Mouse (Mus musculus) thymus, postnatal 25 days (tissue): Measurements from ENCODE around the gene Sh3pxd2b.

Experiments used
- DNase-seq: peaks from one replicate; pipeline ENCODE4 v3.0.0; 2022

Sh3pxd2b gene

DNA sequence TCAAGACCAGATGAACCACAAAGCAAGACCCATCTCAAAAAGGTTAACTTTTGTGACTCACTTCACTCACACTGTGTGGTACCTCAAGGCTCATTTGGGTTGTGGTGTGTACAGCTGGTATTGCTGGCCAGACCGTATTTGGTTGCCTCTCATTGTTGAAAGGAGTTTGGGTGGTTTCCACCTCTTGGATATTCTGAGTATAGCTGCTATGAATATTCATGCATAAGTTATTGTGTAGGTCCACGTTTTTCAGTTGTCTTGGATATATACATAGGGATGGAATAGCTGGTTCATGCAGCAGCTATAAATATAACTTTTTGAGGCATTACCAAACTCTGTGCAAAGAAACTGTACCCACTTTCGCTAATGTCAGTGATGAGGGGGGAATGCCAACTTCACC is 95.0 kb downstream of the Sh3pxd2b start:
- no peak for DNase-seq

- DNase-seq: no peak
Measured at GRCm38 (mm10) chr11:32444266-32444665, 96.6 kb downstream of the Sh3pxd2b start.

DNA sequence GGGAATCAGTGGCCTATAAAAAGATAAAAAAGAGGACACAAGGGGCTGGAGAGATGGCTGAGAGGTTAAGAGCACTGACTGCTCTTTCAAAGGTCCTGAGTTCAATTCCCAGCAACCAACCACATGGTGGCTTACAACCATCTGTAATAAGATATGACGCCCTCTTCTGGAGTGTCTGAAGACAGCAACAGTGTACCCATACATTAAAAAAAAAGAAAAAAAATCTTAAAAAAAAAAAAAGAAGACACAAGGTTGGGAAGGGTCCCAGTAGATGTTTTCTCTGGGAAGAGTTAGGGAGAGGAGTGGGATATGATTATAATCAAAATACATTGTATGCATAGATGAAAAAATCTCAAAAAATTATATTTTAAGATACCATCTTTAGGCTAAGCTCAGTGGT is 97.5 kb downstream of the Sh3pxd2b start:
- DNase-seq: no peak

DNA sequence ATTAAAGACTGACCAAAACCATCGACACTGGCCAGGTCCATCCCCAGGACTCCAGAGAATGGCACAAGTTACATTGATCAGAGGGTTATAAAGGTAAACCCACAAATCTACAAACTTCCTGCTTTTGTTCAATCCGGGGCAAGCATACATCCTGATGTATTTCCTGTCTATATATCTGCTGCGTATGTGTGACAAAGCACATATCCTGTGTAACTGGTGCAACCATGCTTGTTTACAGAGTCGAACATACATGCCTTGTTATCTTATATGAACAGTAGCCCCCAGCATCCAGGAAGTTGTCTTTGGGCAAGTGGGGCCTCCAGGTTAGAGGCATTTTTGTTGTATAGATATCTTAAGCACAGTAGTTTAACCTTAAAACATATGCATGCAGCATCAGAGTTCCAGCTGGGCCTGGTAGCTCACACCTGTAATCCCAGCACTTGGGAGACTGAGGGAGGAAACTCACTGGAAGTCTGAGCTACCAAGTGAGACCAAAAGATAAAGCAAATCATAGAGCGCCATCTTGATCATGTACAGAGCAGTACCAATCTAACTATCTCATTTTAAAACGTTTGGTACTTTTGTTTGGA is 98.1 kb downstream of the Sh3pxd2b start:
- peak; percentile 5 for DNase-seq

DNA sequence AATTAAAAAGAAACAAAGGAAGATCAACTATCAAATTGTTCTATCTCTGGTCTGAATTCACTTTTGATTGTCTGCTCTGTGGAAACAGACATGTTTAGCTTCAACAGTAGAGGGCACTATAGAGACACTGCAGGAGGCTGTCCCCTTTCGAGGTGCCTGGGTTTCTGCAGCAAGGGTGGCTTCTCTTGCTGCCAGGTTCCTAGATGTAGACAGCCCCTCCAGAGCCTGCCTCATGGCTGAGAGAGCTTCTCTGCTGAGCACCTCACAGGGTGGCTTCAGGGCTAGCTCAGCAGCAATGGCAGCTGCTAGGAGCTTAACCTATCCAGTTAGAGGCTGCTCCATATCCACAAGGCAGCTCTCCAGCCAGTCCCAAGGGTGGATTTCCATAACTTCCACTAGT is 102.6 kb downstream of the Sh3pxd2b start:
- DNase-seq: peak; percentile 46

GRCm38 (mm10) chr11:32451306-32451705 is 103.7 kb downstream of the Sh3pxd2b start:
- no peak for DNase-seq

DNA sequence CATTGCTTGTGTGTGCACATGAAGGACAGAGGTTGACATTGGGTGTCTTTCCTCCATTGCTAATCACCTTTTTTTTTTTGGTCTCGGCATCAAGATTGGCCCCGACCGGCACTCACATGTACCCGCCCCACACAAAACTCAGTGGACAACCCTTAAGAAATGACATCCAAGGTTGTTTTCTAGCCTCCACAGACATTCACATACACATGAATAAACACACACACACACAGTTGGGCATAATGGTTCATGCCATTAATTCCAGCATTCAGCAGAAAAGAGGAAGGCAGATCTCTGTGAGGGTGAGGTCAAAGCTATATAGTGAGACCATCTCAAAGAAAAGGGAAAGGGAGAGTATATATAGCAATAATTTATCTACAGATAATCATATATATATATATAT is 105.1 kb downstream of the Sh3pxd2b start:
- no peak for DNase-seq

DNA sequence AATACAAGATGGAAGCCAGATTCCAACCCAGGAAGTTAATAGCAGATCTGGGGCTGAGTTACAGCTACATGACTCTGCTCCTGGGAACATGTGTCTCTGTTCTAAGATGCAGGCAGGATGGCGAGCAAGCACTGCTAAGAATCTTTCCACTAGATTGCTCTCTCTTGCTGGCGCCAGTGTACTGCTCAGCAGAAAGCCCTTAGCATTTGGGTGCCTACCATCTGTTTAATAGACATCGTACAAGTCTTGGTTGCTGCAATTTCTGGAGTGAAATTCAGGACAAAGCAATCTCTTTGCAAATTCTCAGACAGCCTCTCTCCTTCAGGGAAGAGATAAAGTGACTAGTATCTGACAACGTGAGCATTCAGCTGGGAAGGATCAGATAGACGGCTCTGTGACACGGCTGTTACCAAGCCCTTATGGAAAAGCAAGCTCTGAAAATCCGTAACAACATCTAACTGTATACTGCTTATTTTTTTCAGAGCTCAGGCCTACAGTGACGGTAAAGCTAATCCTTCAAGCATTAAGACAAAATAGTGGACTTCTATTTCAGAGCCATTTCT is 105.8 kb downstream of the Sh3pxd2b start:
- no peak for DNase-seq

- DNase-seq: no peak
Measured at GRCm38 (mm10) chr11:32454231-32454799, 106.7 kb downstream of the Sh3pxd2b start.

- DNase-seq: peak; percentile 99
Measured at GRCm38 (mm10) chr11:32454800-32455506, 107.3 kb downstream of the Sh3pxd2b start, which contains the start of gene Ubtd2. Gene Ubtd2, plus strand, starts transcription at chr11:32455370.

- DNase-seq: no peak
Measured at GRCm38 (mm10) chr11:32455507-32456141, 108.0 kb downstream of the Sh3pxd2b start.

DNA sequence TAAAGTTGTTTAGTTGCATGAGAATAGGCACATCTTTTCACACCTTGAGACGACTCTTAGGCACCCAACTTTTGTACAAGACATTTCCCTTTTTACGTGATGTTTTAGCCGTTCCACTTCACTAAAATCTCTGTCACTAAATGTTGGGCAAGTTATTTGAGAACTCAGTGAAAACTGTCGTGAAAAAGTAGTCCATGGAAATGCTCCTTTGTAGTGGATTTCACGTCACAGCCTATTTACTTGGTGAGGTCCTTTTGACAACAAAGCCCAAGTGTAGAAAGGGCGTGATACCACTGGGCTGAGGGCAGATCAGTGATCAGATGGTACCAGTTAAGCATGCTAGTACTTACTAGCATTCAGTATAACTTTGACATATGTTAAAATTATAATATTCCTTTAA is 108.7 kb downstream of the Sh3pxd2b start:
- DNase-seq: no peak

- DNase-seq: no peak
Measured at GRCm38 (mm10) chr11:32464282-32464681, 116.7 kb downstream of the Sh3pxd2b start.

DNA sequence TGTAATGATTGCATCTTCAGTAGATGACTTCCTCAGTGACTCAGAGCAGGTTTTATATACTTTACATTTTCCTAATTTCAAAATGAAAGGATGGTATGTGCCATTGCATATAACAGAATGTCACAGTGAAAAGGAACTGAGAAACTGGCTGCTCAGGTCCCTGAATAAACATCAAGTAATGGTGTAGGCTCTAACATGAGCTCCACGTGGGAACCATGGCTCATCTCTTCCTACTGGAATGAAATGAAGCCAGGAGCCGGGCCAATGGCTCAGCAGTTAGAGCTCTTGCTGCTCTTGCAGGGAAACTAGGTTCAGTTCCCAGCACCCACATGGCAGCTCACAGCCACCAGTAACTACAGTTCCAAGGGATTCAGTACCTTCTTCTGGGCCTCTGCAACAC is 124.3 kb downstream of the Sh3pxd2b start:
- no peak for DNase-seq

GRCm38 (mm10) chr11:32474725-32475124 is 127.1 kb downstream of the Sh3pxd2b start:
- peak; percentile 19 for DNase-seq

DNA sequence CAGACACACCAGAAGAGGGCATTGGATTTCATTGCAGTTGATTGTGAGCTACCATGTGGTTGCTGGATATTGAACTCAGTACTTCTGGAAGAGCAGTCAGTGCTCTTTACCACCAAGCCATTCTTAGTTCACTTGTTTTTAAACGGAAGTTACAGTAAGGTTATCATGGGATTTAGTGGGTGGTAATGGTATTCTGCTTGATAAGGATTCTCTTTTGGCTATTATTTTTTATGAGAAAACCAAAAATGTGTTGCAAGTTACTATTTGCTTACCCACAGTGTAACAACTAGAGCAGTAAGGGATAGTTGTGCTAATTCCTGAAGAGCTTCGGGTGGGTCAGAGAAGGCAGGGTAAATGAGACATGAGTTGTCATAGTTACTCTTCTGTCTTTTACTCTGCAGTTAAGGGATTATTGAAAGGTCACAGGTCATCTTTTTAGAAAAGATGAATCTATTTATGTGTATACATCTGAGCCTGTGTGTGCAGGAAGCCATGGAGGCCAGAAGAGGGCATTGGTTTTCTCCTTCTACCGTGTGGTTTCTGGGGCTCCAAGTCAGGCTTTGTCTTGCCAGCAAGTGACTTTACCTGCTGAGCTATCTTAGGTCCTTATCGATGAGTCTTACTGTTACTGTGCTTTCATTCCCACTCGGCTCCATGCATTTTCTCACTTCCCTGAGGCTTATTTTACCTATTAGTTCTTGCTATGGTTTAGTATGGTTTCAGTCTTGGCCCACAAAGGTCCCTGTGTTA is 128.0 kb downstream of the Sh3pxd2b start:
- DNase-seq: no peak
